Mouse (Mus musculus): ENCODE results near the gene Smndc1.

Smndc1 gene

GRCm38 (mm10) chr19:53383336-53383735, 7.0 kb downstream of the Smndc1 start:
- DNase-seq (ENCODE audit: low spot score in 2 of 2) = no peak

GRCm38 (mm10) chr19:53378421-53378820, 12.0 kb downstream of the Smndc1 start:
- DNase-seq (ENCODE audit: low spot score in 2 of 2) = no peak

GRCm38 (mm10) chr19:53377652-53378051, 12.7 kb downstream of the Smndc1 start:
- DNase-seq (ENCODE audit: low spot score in 2 of 2) = no peak

GRCm38 (mm10) chr19:53375816-53376215, 14.6 kb downstream of the Smndc1 start:
- no peak for DNase-seq (ENCODE audit: low spot score in 2 of 2)

- no peak for DNase-seq (ENCODE audit: low spot score in 2 of 2)
These were observed 15.1 kb downstream of the Smndc1 start for GRCm38 (mm10) chr19:53375299-53375698.

- DNase-seq (ENCODE audit: low spot score in 2 of 2) = no peak
These were observed 16.8 kb downstream of the Smndc1 start for GRCm38 (mm10) chr19:53373570-53373969.

- no peak for DNase-seq (ENCODE audit: low spot score in 2 of 2)
These were observed 18.7 kb downstream of the Smndc1 start, which contains the start of gene Gm10197 for GRCm38 (mm10) chr19:53371666-53372065. Gm10197 (minus strand) TSS chr19:53371766.

GRCm38 (mm10) chr19:53370233-53370632, 20.1 kb downstream of the Smndc1 start:
- no peak for DNase-seq (ENCODE audit: low spot score in 2 of 2)

- DNase-seq (ENCODE audit: low spot score in 2 of 2) = peak; percentile 56 to 78
These were observed 20.8 kb downstream of the Smndc1 start for GRCm38 (mm10) chr19:53369469-53370043.

- no peak for DNase-seq (ENCODE audit: low spot score in 2 of 2)
These were observed 23.5 kb downstream of the Smndc1 start for GRCm38 (mm10) chr19:53366881-53367280.

GRCm38 (mm10) chr19:53366057-53366775, 24.2 kb downstream of the Smndc1 start:
- DNase-seq (ENCODE audit: low spot score in 2 of 2) = no peak

GRCm38 (mm10) chr19:53364963-53365362, 25.4 kb downstream of the Smndc1 start:
- peak in 1 of 2 experiments; percentile 58 for DNase-seq (ENCODE audit: low spot score in 2 of 2)

- no peak for DNase-seq (ENCODE audit: low spot score in 2 of 2)
These were observed 25.8 kb downstream of the Smndc1 start for GRCm38 (mm10) chr19:53364551-53364950.

GRCm38 (mm10) chr19:53362967-53363366, 27.4 kb downstream of the Smndc1 start:
- no peak for DNase-seq (ENCODE audit: low spot score in 2 of 2)

GRCm38 (mm10) chr19:53360265-53360958, 30.0 kb downstream of the Smndc1 start:
- DNase-seq (ENCODE audit: low spot score in 2 of 2) = peak in 1 of 2 experiments; percentile 26

GRCm38 (mm10) chr19:53359160-53360033, 31.0 kb downstream of the Smndc1 start:
- DNase-seq (ENCODE audit: low spot score in 2 of 2) = no peak

- no peak for DNase-seq (ENCODE audit: low spot score in 2 of 2)
These were observed 35.3 kb downstream of the Smndc1 start for GRCm38 (mm10) chr19:53355065-53355464.

GRCm38 (mm10) chr19:53354271-53355000, 35.9 kb downstream of the Smndc1 start:
- no peak for DNase-seq (ENCODE audit: low spot score in 2 of 2)

- no peak for DNase-seq (ENCODE audit: low spot score in 2 of 2)
These were observed 36.5 kb downstream of the Smndc1 start for GRCm38 (mm10) chr19:53353864-53354263.

- no peak for DNase-seq (ENCODE audit: low spot score in 2 of 2)
These were observed 44.6 kb downstream of the Smndc1 start for GRCm38 (mm10) chr19:53345766-53346165.

- no peak for DNase-seq (ENCODE audit: low spot score in 2 of 2)
These were observed 46.3 kb downstream of the Smndc1 start for GRCm38 (mm10) chr19:53344062-53344461.
